Mouse (Mus musculus): ENCODE measurements at regions not wholly inside any gene's neighbourhood (a gene's known extent, or its start where the extent isn't known, plus 50 kb on each side); places are given as distances from the start of the nearest gene placed in this dataset.
"Not testable (repeated sequence)": the region's sequence is repeated elsewhere in the genome, so short reads cannot be mapped to it uniquely, and the experiment has no call there.

DNA sequence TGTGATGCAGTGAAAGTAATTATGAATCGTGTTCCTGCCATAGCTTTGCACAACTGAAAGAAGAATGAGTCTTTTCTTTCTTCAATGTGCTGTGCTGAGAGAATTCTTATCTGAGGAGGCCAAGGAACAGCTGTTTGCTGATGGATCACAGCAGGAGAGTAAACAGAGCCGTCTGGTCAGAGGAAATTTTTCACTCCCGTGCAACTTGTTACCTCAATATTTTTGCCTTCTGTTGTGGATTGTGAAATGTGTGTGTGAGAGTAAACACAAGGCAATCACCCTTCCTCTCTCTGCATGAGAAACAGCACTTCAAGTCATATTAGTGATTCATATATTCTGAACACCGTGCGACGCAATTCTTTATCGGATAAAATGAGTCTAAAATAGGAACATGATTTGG is 171.9 kb downstream of the Epm2a start:
- DNase-seq (ENCODE audit: low spot score): no peak

DNA sequence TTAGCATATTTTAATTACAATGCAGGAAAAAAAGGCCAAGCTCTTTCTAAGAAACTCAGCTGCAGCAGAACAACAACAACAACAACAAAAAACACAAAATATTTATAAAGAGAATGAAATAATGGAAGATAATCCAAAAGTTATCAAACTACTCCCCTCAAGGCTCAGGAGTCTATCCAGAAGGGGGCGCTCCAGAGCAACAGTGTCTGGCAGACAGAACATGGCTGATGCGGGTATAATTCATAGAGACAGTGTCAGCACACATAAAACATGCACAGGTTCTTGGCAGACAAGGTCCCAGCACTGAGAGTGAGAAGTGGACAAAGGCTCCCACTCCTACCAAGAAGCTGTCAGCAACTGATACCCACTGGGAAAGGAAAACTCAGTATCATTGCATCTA is 173.9 kb downstream of the Epm2a start:
- DNase-seq (ENCODE audit: low spot score): no peak

DNA sequence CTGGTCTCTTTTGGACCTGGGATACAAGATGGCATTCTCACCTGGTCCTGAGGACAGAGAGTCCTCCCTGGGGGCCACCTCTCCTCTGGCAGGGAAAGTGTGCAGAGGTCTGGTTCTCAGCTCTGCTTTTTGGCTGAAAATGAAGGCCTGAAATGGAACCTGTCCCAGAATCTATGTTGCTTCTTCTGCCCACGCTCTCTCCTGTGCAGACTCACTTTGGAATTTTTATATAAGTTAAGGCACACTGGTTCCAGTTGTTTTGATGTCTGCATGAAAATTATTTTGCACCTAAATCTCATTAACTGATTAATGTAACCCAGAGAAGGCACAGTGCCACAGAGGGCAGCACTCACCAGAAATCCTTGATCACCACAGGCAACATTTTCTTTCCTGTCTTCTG is 188.1 kb downstream of the Epm2a start:
- DNase-seq (ENCODE audit: low spot score): no peak

DNA sequence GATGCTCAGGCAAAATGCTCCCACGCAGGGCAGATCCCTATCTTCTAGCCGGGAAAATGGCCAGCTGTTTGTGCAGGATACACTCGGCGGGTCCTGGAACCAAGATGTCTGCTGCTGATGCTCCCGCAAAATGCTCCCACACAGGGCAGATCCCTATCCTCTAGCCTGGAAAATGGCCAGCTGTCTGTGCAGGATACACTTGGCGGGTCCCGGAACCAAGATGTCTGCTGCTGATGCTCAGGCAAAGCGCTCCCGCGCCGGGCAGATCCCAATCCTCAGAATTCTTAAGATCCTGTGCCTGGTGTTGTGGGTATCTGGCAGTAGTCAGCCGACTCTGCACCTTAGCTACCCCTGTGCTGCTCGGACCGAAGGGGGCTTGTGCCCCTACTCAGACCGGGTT is 212.2 kb downstream of the Epm2a start:
- not testable (repeated sequence) for DNase-seq (ENCODE audit: low spot score)

DNA sequence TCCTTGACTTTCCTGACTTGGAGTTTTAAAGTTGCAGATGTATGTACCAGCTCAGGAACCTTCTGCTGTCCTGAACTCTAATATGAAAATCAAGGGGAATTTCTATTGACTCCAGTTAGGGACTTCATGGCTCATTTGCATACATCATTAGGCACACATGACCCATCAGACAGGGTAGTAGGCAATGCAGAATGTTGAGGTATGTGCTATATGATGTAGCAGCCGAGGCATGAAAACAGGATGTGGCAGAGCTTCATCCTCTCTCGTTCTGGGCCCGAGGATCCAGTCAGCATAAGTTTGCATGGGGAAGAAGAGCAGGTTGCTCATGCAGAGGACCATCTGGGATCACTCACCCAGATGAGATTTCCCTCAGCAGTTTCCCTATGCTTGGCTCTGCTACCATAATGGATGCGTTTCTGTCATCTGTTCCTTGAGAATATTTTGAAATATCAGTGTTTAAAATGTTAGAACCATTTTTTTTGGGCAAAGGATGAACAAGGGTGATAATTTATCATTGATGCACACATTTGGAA is 227.4 kb downstream of the Epm2a start:
- no peak for DNase-seq (ENCODE audit: low spot score)

DNA sequence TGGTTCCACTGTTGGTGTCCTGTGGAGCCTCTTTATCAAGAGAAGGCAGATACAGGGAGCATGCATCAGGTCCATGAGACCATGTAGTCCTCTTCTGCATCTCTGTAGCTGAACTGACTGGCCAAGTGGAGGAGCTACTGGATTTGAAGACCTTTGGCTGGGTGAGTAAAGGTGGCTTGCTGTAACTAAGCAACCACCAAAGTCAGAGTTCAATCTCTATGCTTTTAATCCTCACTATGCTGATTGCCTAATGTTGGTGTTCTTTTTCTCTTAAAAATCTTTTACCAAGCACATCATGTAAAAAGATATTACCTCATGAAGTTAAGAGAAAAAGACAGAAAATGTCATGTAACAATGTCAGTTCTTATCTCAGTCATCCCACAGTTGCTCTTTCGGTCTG is 265.2 kb downstream of the Epm2a start:
- DNase-seq (ENCODE audit: low spot score): no peak

DNA sequence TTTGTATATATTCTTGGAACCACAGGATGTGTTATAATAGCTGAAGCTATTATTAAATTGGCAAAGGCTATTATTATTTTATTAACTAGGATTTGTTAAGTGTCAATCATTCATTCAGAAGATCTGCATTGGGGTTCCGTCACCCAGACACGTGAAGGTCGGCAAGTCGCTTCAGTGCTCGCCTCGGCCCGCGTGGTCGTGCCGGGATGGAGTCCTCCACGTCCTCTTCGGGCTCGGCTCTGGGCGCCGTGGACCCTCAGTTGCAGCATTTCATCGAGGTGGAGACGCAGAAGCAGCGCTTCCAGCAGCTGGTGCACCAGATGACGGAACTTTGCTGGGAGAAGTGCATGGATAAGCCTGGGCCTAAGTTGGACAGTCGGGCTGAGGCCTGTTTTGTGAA is 265.9 kb downstream of the Epm2a start:
- DNase-seq (ENCODE audit: low spot score): not testable (repeated sequence)

DNA sequence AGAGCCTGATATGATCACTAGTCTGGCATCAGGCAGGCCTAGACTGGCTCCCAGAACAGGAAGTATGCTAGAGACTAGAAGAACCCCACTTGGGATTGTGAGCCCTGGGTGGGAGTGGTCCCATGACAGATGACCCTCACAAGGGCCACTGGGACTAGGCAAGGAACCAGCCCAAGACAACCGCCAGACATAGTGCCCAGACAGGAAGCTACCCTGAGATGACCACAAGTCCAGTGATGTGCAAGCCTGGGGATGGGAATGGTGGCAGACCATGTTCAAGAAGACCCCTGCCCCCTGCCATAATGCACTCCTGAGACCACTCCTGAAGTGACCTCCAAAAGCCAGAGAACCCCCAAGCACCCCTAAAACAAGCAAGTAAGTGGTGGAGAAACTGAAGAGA is 304.9 kb downstream of the Epm2a start:
- DNase-seq (ENCODE audit: low spot score): no peak

DNA sequence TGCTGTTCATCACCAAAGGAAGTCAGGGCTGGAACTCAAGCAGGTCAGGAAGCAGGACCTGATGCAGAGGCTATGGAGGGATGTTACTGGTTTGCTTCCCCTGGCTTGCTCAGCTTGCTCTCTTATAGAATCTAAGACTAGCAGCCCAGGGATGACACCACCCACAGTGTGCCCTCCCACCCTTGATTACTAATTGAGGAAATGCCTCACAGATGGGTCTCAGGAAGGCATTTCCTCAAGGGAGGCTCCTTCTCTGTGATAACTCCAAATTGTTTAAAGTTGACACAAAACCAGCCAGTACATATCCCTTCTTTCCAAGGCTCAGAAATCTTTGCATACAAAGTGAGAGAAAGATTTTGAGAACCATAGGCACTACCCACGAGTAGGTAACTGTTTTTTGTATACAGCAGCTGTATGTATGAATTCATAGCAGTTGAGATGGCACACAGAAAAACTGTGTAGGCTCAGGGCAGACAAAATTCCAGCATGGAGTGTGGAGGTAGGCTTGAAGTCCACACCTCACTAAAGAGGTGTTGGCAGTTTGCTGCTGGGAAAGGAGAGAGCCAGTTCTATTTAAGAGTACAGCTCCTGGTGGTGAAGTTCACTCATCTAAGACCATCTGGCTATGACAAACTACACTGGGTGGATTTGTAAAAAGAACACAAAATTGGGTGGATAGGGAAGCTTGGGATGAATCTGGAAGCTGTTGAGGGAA is 317.0 kb downstream of the Epm2a start:
- no peak for DNase-seq (ENCODE audit: low spot score)

DNA sequence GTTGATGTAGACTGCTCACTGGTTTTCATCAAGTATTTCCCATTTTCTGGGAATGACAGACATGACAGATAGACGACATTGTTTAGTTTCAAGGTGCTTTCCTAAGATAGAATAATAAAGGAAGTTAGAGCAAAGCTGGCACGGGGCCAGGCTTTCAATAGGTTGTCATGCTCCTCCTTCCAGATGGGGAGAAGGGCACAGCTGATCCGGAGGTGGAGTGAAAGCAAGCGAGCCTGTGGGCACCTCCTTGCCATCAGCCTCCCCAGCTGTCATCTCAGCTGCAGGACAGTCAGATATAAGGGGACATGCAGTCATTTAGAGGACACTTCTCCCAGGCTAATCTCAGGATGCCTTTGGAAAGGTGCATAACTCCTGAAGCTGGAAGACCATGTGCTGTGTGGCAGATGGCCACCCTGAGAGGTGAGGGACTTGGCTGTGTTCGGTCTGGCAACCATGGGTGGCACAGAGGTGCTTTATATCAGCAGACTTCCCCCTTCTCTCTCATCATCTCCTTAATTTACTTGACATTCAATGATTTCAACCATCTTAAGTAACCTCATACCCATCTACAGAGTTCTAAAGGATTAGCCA is 318.6 kb downstream of the Epm2a start:
- DNase-seq (ENCODE audit: low spot score): no peak

DNA sequence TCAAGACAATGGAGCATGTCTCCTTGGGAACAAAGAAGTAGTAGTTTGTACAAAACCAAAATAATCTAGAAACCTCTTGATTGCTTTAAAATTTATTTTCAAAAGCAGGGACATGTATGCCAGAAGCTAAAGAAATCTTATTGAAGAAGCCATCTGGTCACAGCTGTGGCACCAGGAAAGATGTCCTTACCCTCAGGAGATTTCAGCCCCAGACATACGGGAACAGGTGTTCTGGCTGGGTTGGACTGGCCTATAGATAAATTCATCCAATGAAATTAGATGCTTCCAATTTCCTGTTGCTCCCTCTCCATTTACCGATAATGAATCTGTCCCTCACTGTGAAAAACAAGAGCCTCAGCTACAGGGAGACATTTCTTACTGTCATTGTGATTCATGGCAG is 366.5 kb downstream of the Epm2a start:
- no peak for DNase-seq (ENCODE audit: low spot score)

DNA sequence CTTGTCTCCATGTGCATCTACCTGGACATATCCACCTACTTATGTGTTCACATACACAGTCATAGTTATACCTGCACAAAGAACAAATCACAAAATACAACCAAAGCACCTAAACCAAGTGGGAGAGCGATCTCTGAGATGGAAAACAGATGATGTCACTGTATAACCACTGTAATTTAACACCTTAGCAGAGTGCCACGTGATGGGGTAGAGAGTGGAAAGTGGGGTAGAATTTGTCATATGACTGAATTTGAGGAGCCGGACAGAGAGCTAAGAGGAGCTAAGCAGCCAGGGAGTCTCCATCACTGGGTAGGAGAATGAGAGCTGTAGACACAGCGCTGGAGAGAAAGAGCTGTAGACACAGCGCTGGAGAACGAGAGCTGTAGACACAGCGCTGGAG is 381.6 kb downstream of the Epm2a start:
- DNase-seq (ENCODE audit: low spot score): no peak

DNA sequence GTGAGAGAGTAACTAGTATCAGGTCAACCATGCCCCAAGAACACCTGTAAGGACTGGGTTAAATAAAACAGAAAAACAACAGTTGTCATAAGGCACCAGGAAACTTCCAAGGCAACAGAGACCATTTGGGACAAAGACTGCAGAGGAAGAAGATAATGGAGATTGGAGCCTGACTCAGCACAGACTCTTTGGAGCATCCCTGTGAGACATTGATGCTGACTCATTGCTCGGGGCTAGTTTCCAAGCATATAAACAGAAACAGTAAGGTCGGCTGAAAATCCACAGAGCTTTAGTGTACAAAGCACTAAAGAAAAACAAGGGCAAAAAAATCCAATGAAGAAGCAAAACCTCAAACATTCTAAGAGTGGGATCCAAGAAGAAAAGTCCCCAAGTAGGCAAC is 386.3 kb downstream of the Epm2a start:
- DNase-seq (ENCODE audit: low spot score): no peak

DNA sequence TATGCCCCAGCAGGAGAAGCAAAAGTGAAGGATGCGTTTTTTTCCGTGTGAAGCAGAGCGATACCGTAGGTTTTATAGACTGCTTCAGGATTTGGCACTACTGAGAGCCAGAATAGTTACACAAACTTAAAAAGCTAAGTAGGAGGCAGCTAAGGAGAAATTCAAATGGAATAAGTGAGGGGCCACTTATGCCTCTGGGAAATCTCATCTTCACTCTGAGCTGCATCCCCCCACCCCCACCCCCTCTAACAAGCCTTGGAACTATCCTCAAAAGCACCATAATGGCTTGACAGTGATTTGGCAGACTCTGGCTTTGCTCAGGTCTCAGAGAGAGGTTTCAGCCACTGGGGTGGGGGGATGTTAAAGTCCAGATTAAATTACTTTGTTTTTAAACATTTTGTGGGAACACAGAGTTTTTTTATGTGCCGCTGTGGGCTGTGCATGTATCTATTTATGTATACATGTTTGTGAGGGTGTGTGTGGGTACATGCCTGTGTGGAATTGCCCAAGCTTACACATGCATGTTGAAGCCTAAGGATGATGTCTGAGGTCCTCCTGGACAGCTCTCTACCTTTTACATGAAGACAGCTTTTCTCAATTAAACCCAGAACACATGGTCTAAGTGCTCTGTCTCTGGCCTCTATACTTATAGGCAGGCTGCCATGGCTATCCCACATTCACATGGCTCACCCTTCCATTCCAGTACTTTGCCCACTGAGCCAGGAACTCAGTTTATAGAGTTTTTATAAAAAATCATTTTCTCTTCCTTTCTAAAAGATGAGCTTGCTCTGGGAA is 396.6 kb downstream of the Epm2a start:
- DNase-seq (ENCODE audit: low spot score): no peak

DNA sequence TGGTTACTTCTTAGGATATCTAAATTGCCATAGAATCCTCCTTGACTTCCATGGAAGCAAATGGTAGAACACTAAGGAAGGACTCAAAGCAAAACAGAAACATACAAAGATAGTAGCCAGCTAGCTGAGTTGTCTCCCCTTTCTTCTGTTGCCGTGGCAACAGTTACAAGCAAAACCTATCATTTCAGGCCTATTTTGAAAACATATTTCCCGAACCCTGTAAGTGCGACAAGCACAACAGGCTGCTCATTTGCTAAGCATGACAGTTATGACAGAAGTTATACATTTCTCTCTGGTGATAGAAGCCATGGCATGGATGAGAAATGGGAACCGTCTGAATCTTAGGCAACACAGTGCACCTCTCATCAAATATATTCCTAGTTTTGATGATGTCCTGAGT is 402.4 kb downstream of the Epm2a start:
- no peak for DNase-seq (ENCODE audit: low spot score)

DNA sequence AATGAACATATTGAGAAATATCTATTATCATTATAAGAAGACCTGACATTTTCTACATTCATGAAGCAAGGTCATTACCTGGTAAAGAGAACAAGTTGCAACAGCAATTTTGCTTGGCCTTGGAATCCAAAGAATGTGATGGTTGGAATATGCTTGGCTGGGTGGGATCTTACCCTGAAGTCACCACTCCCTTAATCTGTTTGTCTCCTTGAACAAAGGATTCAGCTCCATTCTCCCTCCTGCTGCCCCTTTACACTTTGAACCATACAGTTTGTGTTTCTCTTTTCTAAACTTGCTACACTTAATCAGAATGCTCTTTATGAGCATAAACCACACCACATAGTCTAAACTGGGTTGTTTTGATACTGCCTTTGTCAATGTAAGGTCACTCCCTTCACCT is 403.8 kb downstream of the Epm2a start:
- no peak for DNase-seq (ENCODE audit: low spot score)

DNA sequence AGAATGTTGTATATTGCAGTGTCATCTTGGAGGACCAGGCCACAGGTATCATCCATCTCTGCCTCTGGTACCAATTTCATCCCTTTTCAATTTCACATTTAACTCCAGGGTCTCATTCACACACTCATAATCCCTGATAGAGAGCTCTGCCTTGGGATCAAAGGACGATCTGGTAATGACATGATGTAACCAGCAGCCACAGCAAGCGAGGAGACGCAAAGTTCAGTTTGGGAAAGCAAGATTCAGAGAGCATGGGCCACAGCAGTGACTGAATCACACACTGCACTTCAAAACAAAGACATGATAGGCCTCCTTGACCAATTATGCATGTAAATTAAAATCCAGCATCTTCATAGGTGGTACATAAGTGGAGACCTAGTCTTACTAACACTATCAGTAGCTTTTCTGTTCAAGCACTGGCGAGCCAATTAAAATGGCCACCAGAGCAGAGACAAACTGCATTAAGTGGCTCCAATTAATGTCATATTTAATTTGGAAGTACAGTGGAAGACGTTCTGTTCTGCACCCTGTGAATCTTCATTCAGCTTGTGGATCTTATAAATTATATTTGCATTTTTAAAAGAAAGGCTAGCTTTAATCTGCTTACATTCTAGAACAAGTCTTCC is 412.0 kb downstream of the Epm2a start:
- DNase-seq (ENCODE audit: low spot score): no peak

DNA sequence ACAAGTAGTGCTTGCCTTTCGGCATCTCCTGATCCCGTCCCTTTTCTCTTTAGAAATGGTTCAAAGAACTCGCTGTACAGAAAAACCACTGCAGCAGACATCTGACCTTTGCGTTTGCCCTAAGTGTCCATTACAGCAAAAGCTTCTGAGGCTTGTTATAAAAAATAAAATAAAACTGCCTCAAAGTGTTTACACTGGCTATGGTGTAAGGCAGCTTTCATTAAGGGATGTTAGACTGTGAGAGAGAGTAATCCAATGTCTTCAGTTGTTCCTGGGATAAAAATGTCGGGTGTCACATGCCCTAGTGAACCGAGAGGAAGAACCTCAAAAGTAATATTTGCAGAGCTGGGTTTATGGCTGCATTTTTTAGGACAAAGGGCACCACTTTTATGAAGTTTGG is 434.7 kb downstream of the Epm2a start:
- no peak for DNase-seq (ENCODE audit: low spot score)

DNA sequence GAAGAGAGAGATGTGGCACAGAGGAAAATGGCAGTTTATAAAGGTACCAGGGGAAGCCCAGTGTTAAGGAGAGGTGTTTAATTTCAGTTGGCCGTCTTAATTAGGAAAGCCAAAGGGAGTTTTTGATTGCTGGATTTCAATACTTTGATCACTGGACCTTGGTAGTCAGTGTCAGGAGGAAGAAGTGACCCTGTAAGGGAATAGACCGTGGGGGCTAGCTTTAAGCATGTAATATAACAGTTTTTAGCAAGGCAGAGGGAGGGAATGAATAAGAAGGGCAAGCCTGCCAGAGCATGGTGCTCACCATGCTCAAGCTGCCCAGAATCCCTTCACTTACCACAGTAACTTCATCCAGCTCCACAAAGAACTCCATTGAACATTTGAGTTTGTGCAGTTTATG is 437.1 kb downstream of the Epm2a start:
- DNase-seq (ENCODE audit: low spot score): no peak

DNA sequence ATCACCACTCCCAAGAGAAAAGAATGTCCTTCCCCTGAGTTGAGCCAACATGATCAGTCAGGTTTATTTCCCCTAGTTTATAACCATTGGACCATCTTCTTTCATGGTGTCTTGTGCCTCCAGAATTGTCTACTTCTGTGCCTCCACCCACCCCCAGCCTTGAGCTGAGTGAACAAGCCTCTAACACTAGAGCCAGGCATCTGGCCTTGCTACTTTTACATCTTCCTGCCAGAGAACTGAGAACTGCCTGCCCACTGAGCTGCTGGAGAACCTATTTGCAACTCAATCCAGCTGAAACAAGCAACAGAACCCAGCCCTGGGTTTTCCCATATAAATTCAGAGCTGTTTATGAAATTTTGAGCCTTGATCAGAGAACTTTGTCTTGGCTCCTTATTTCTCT is 444.0 kb downstream of the Epm2a start:
- DNase-seq (ENCODE audit: low spot score): no peak

DNA sequence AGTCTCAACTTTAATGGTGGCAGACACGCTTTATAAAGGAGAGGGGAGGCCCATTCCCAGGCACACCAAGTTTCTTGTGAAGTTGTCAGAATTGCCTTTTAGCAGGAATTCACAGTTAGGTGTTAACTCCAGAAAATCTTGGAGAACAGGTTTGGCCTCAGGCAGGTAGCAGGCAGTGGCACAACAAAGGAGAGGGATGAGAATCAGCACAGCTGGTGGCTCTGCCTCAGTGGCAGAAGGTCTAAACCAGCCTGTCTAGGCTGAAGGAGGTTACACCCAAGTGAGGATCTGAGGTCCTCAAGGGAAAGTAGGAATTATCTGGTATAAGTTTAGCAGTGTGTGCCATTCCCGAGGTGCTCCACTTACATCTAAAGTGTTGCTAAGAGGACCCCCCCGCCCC is 456.3 kb downstream of the Epm2a start:
- DNase-seq (ENCODE audit: low spot score): no peak

DNA sequence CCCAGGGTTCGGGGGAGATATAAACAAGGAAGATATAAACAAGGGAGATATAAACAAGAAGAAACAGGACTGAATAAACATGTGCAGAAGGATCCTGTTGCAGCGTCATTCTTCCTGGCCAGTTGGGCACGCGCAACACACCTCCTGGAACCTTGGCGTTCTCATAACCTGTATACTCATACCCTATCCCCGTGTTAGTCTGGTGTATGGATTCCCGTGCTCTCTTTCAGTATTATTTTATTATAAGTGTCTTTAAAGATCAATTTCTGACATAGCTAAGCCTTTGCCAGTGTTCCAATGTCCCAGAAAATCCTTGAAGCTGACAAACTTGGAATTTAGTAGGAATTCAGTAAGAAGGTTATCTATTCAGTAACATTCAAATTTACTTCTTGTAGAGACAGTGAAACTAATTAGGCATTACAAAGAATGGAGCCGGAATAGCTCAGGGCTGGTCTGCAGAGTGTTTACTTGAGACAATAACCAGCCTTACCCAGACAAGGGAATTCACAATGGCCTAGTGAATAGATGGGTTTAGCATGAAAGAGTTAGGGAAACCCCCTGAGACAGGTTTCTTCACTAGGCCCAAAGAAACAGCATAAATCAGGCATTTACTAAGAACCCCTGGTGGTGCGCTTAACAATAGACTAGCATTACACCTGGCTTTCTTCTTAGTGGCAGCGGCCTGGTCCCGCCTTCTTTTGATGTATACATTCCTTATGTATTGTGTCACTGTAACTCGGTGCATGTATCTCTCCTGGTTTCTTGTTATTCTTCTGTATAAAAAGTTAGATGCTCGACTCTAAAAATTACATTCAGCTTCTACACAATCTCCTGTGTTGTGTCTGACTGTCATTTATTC is 458.4 kb downstream of the Epm2a start:
- DNase-seq (ENCODE audit: low spot score): not testable (repeated sequence)
